Mouse (Mus musculus) forebrain, embryonic 14.5 days (tissue): ENCODE results near the gene Smim22. TPM values are rescaled to one million over a fixed set of nuclear protein-coding genes. Genes with fewer than 3 reads are reported as not detected.
A peak's percentile ranks its signal among the peaks of the same experiment; 100 is the strongest.

Source experiments
- ATAC-seq: fragments of 200-750 bp; cut with Nextera tagmentation; 2 replicates; pipeline ENCODE4 v1.8.0; 2017; ENCODE audit warnings: mild to moderate bottlenecking, moderate library complexity
- DNase-seq: peaks from one replicate; pipeline ENCODE4 v3.0.0-alpha.2; 2015; ENCODE audit warnings: low spot score
- H3K27ac ChIP-seq: fragments of 300-500 bp; sonication (generic); 2 replicates; pipeline ENCODE4 v1.5.1; 2014; ENCODE audit warnings: low read depth, mild to moderate bottlenecking, control low read depth, low read length, moderate library complexity
- H3K27me3 ChIP-seq: fragments of 300-500 bp; sonication (generic); replicated peaks from 2 replicates; pipeline ENCODE4 v1.6.1; 2014; ENCODE audit warnings: low read length, control low read depth, mixed read lengths; ENCODE audit not compliant: control insufficient read depth, insufficient read depth
- H3K36me3 ChIP-seq: fragments of 300-500 bp; sonication (generic); 2 replicates; pipeline ENCODE4 v1.6.1; 2014; ENCODE audit warnings: low read length, control low read depth; ENCODE audit not compliant: control insufficient read depth, insufficient read depth
- H3K4me1 ChIP-seq: fragments of 300-500 bp; sonication (generic); 2 replicates; pipeline ENCODE4 v1.6.1; 2014; ENCODE audit warnings: antibody characterized with exemption, low read length, control low read depth; ENCODE audit not compliant: control insufficient read depth, insufficient read depth
- H3K4me2 ChIP-seq: fragments of 300-500 bp; sonication (generic); 2 replicates; pipeline ENCODE4 v1.6.1; 2014; ENCODE audit warnings: mild to moderate bottlenecking, control low read depth, low read length
- H3K4me3 ChIP-seq: fragments of 300-500 bp; sonication (generic); 2 replicates; pipeline ENCODE4 v1.5.1; 2014; ENCODE audit warnings: low read depth, low read length, control low read depth
- H3K9ac ChIP-seq: fragments of 300-500 bp; sonication (generic); 2 replicates; pipeline ENCODE4 v1.6.1; 2014; ENCODE audit warnings: mild to moderate bottlenecking, low read length, control low read depth, moderate library complexity
- H3K9me3 ChIP-seq: fragments of 300-500 bp; sonication (generic); replicated peaks from 2 replicates; pipeline ENCODE4 v1.6.1; 2016; ENCODE audit warnings: low read length, control low read depth, mixed read lengths; ENCODE audit not compliant: control insufficient read depth
- WGBS: fragments of 180-500 bp; shearing (Covaris S2); extraction: QIAGEN DNeasy Blood & Tissue Kit; methylation state at CpG from one replicate; pipeline ENCODE4 v1.1.7; 2014; 5-methylcytosine and 5-hydroxymethylcytosine counted together
- polyA plus RNA-seq: library from polyadenylated mRNA; unstranded; fragments of >200 nt; fragmentation: Nextera tagmentation; extraction: Ambion mirVana; gene quantifications from 2 replicates; pipeline ENCODE4 v1.2.1, GENCODE M21; 2014

Gene Smim22
- 0.75 and 1.1 TPM in 2 replicates for polyA plus RNA-seq

DNA sequence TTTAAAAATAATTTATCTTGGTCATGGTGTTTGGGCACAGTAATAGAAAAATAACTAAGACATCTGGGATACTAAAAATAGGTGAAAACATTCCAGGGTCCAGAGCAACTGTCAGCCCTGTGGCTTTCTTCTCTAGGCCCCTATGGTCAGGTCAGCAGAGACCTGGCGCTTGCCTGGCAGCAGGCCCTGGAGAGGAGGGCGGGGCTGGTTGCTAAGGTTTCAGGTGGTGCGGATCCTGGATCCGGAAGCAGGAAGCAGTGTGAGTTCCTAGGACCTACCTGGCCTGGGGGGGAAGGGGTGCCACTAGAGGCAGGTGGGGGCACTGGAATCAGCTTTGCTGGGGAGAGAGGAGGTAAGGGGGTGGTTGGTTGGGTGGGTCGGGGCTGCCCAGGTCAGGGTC is at the start of gene Smim22:
Gene Smim22 (plus strand): TSS at position 222 of the 400 bp plus-strand sequence.
- Histone ChIP-seq H3K36me3 (peaks cover 7% of the 10 kb centered on the region; the same call in 1 of the 2 replicates), H3K9ac (no peak within 1 kb of the TSS), H3K9me3 (no peaks in the 10 kb centered on the region), H3K27ac (no peak within 1 kb of the TSS), H3K4me1 (no peaks in the 10 kb centered on the region), H3K4me3 (no peak within 1 kb of the TSS), H3K4me2 (no peak within 1 kb of the TSS), H3K27me3 (no peaks in the 10 kb centered on the region)
- 62% methylated on average over 5 of the region's 5 CpGs for WGBS
- ATAC-seq = no peak
- no peak for DNase-seq

DNA sequence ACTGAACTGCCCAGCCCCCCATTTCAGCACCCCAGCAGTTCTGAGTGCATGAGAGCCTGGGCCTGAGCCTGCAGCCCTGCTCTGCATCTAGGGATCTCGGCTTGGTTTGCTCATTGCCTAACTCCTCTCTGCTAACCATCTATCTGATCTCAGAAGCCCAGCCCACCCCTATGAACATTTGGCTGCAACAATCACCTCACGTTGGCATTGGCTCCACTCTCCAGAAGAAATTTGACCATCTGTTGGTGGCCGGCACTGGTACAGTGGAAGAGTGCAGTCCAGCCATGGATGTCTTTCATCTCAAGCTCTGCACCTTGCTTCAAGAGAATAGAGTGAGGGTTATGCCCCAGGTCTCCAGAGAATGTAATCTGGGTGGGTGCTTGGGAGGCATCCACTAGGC is 49.6 kb upstream of the Smim22 start:
- no peak overlapping the region for H3K4me2 ChIP-seq
- no peak overlapping the region for H3K27ac ChIP-seq
- H3K9me3 ChIP-seq = no peaks in the 10 kb centered on the region
- no peak overlapping the region for H3K4me3 ChIP-seq
- 87% methylated on average over 3 of the region's 3 CpGs for WGBS
- no peak for ATAC-seq
- no peak for DNase-seq
- peaks cover 51% of the 10 kb centered on the region for H3K36me3 ChIP-seq
- H3K27me3 ChIP-seq = no peaks in the 10 kb centered on the region
- H3K9ac ChIP-seq = no peak overlapping the region
- H3K4me1 ChIP-seq = no peaks in the 10 kb centered on the region

DNA sequence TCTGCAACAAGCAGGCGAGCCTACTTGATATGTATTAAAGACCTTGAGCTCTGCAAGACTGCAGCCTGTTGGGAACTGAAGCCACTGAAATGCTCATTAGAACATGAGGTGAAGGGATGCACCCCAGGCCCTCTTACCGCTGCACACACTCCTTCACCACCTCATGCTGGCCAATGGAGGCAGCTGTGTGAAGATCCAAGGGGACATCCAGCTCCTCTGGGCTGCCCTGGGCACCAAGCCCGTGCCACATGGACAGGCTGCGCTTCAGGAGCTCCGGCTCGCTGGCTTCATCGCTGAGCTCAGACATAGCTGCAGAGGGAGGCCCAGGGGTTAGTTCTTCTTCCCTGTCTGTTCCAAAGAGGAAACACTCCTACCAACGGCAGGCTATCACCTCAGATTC is 46.8 kb upstream of the Smim22 start:
- H3K4me3 ChIP-seq = no peak overlapping the region
- no peak overlapping the region for H3K9ac ChIP-seq
- no peaks in the 10 kb centered on the region for H3K9me3 ChIP-seq
- H3K4me2 ChIP-seq = no peak overlapping the region
- WGBS = 91% methylated on average over 8 of the region's 8 CpGs
- no peaks in the 10 kb centered on the region for H3K27me3 ChIP-seq
- DNase-seq (no peak), ATAC-seq (no peak)
- no peak overlapping the region for H3K27ac ChIP-seq
- H3K36me3 ChIP-seq = peaks cover 23% of the 10 kb centered on the region
- peaks cover 8% of the 10 kb centered on the region; the same call in 1 of the 2 replicates for H3K4me1 ChIP-seq

- no peaks in the 10 kb centered on the region for H3K27me3 ChIP-seq
- H3K27ac ChIP-seq = no peak overlapping the region
- DNase-seq = no peak
- no peaks in the 10 kb centered on the region for H3K36me3 ChIP-seq
- no peaks in the 10 kb centered on the region for H3K9me3 ChIP-seq
- H3K4me2 ChIP-seq = peak overlapping the region; percentile 60
- H3K9ac ChIP-seq = peak overlapping the region; percentile 84
- WGBS = 38% methylated on average over 9 of the region's 9 CpGs
- H3K4me3 ChIP-seq = peak overlapping the region; percentile 89
- peaks cover 8% of the 10 kb centered on the region; the same call in 1 of the 2 replicates for H3K4me1 ChIP-seq
- ATAC-seq = no peak
These were observed 43.7 kb upstream of the Smim22 start for GRCm38 (mm10) chr16:4963346-4963745.

GRCm38 (mm10) chr16:4963797-4964709 is 43.0 kb upstream of the Smim22 start, which contains the start of gene Anks3:
TSS of gene Anks3 (minus strand) at chr16:4964205.
- ATAC-seq = peak; percentile 99
- no peaks in the 10 kb centered on the region for H3K36me3 ChIP-seq
- DNase-seq = peak; percentile 97
- H3K9me3 ChIP-seq = no peaks in the 10 kb centered on the region
- H3K4me1 ChIP-seq = peaks cover 8% of the 10 kb centered on the region; the same call in 1 of the 2 replicates
- peak within 1 kb of the TSS; percentile 59 for H3K27ac ChIP-seq
- H3K9ac ChIP-seq = peak within 1 kb of the TSS; percentile 84
- WGBS = under 1% methylated on average over 67 of the region's 76 CpGs
- H3K27me3 ChIP-seq = no peaks in the 10 kb centered on the region
- peak within 1 kb of the TSS; percentile 89 for H3K4me3 ChIP-seq
- H3K4me2 ChIP-seq = peak within 1 kb of the TSS; percentile 60

DNA sequence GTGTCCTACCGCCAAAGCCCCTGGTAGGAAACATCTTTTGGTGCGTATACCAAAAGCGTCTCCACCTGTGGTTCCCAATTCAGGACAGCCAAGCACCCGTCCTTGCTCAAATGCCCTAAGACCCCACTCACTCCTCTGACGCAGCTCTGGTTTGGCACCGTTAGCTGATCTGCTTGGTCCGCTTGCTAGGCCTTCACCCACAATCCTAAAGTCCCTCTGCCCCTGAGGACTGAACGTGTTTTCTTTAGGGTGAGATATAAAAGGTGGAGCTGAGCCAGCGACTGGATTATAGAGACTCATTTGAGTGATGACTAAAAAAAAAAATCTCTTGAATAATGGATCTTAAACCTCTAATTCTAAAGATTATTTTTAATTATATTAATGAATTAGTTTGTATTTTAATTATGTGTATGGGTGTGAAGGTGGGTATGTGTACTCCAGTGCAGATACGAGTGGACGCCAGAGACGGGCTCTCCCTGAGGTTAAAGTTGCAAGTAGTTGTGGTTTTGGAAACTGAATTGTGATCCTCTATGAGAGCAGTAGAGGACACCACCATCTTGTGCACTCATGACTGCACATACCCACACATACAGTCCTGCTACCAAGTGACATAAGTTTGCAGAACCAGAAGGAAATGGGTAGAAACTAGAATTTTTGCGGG is 42.2 kb upstream of the Smim22 start:
- DNase-seq (peak; percentile 33), ATAC-seq (peak; percentile 7; the same call in 1 of the 2 replicates)
- Histone ChIP-seq H3K27ac (peak overlapping the region; percentile 59), H3K4me2 (peak overlapping the region; percentile 60), H3K9me3 (no peaks in the 10 kb centered on the region), H3K4me3 (peak overlapping the region; percentile 89), H3K27me3 (no peaks in the 10 kb centered on the region), H3K9ac (peak overlapping the region; percentile 84), H3K36me3 (no peaks in the 10 kb centered on the region), H3K4me1 (peaks cover 8% of the 10 kb centered on the region; the same call in 1 of the 2 replicates)
- WGBS = 22% methylated on average over 13 of the region's 13 CpGs

DNA sequence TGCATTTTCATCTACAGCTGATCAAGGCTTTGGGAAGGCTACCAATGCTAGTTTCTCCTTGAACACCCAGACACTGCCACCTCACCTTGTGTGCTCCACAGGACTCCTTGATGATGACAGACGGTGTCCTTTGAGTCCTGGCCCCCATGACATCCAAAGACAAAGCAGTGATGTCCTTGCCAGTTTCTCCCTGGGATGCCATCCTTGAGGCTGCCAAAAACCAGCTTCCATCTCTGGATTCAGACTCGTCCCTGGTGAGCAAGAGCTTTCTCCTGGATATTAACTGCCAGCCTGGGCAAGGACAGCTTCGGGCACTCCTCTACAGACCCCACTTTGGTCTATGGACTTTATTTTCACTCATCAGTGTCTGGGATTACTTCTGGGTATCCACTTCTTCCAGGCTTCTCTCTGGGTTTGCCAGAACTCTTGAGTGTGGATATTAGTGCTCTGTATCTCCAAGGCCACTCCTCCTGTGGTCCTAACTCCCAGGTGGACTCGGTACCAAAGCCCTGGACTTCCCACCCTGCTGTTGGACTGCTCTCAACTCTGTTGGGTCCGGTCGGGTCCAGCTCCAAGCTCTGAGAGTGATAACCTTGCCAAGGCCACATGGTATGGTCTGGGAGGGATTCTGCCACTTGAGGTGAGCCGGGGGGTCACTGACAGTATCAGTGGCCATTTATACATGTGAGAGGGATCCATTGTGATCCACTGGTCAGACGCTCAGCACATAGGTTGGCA is 41.5 kb upstream of the Smim22 start:
- ATAC-seq (no peak), DNase-seq (no peak)
- Histone ChIP-seq H3K27ac (no peak overlapping the region), H3K4me2 (peak overlapping the region; percentile 60), H3K4me1 (peaks cover 8% of the 10 kb centered on the region; the same call in 1 of the 2 replicates), H3K9me3 (no peaks in the 10 kb centered on the region), H3K27me3 (no peaks in the 10 kb centered on the region), H3K4me3 (peak overlapping the region; percentile 89; the same call in 1 of the 2 replicates), H3K36me3 (no peaks in the 10 kb centered on the region), H3K9ac (no peak overlapping the region; the same call in 1 of the 2 replicates)
- 90% methylated on average over 8 of the region's 8 CpGs for WGBS

- no peaks in the 10 kb centered on the region for H3K27me3 ChIP-seq
- 75% methylated on average over 3 of the region's 3 CpGs for WGBS
These were observed 38.7 kb upstream of the Smim22 start for GRCm38 (mm10) chr16:4968426-4968825.

More at GRCm38 (mm10) chr16:4968426-4968825, 38.7 kb upstream of the Smim22 start:
- Histone ChIP-seq H3K4me3 (no peak overlapping the region), H3K9ac (no peak overlapping the region), H3K9me3 (no peaks in the 10 kb centered on the region), H3K4me1 (peaks cover 4% of the 10 kb centered on the region; the same call in 1 of the 2 replicates), H3K4me2 (no peak overlapping the region), H3K36me3 (no peaks in the 10 kb centered on the region), H3K27ac (no peak overlapping the region)
- ATAC-seq (no peak), DNase-seq (no peak)
